Mouse (Mus musculus) hindbrain, embryonic 11.5 days (tissue): Measurements from ENCODE around the gene Efcab1. TPM values are rescaled to one million over a fixed set of nuclear protein-coding genes. Genes with fewer than 3 reads are reported as not detected.
"Not testable (repeated sequence)": the region's sequence is repeated elsewhere in the genome, so short reads cannot be mapped to it uniquely, and the experiment has no call there.

Source experiments
- ATAC-seq: fragments of 200-750 bp; cut with Nextera tagmentation; 2 replicates; pipeline ENCODE4 v1.8.0; 2017; ENCODE audit warnings: mild to moderate bottlenecking, moderate TSS enrichment, moderate library complexity; ENCODE audit not compliant: low FRiP score
- DNase-seq: peaks from one replicate; pipeline ENCODE4 v3.0.0-alpha.2; 2015; ENCODE audit warnings: low spot score
- H3K27ac ChIP-seq: fragments of 300-500 bp; sonication (generic); 2 replicates; pipeline ENCODE4 v1.5.1; 2014; ENCODE audit warnings: mild to moderate bottlenecking, low read depth, low read length
- H3K27me3 ChIP-seq: fragments of 300-500 bp; sonication (generic); 2 replicates; pipeline ENCODE4 v1.6.1; 2014; ENCODE audit warnings: mild to moderate bottlenecking, low read length, moderate library complexity, mixed read lengths; ENCODE audit not compliant: control insufficient read depth, insufficient read depth
- H3K36me3 ChIP-seq: fragments of 300-500 bp; sonication (generic); 2 replicates; pipeline ENCODE4 v1.6.1; 2014; ENCODE audit warnings: mild to moderate bottlenecking, low read length, moderate library complexity, mixed read lengths; ENCODE audit not compliant: control insufficient read depth, insufficient read depth
- H3K4me1 ChIP-seq: fragments of 300-500 bp; sonication (generic); replicated peaks from 2 replicates; pipeline ENCODE4 v1.6.1; 2014; ENCODE audit warnings: low read length, mixed read lengths; ENCODE audit not compliant: control insufficient read depth, insufficient read depth
- H3K4me2 ChIP-seq: fragments of 300-500 bp; sonication (generic); replicated peaks from 2 replicates; pipeline ENCODE4 v1.6.1; 2014; ENCODE audit warnings: mild to moderate bottlenecking, low read depth, low read length
- H3K4me3 ChIP-seq: fragments of 300-500 bp; sonication (generic); 2 replicates; pipeline ENCODE4 v1.5.1; 2014; ENCODE audit warnings: low read depth, low read length
- H3K9ac ChIP-seq: fragments of 300-500 bp; sonication (generic); 2 replicates; pipeline ENCODE4 v1.6.1; 2014; ENCODE audit warnings: low read depth, low read length
- H3K9me3 ChIP-seq: fragments of 300-500 bp; sonication (generic); 2 replicates; pipeline ENCODE4 v1.6.1; 2016; ENCODE audit warnings: low read length; ENCODE audit not compliant: control insufficient read depth
- WGBS: fragments of 180-500 bp; shearing (Covaris S2); extraction: QIAGEN DNeasy Blood & Tissue Kit; methylation state at CpG from one replicate; pipeline ENCODE4 v1.1.7; 2014; 5-methylcytosine and 5-hydroxymethylcytosine counted together
- polyA plus RNA-seq: library from polyadenylated mRNA; unstranded; fragments of >200 nt; fragmentation: Nextera tagmentation; extraction: Ambion mirVana; gene quantifications from 2 replicates; pipeline ENCODE4 v1.2.1, GENCODE M21; 2014

Efcab1 gene
- polyA plus RNA-seq, 1 experiment from 2014 or later, result 13.5 TPM

DNA sequence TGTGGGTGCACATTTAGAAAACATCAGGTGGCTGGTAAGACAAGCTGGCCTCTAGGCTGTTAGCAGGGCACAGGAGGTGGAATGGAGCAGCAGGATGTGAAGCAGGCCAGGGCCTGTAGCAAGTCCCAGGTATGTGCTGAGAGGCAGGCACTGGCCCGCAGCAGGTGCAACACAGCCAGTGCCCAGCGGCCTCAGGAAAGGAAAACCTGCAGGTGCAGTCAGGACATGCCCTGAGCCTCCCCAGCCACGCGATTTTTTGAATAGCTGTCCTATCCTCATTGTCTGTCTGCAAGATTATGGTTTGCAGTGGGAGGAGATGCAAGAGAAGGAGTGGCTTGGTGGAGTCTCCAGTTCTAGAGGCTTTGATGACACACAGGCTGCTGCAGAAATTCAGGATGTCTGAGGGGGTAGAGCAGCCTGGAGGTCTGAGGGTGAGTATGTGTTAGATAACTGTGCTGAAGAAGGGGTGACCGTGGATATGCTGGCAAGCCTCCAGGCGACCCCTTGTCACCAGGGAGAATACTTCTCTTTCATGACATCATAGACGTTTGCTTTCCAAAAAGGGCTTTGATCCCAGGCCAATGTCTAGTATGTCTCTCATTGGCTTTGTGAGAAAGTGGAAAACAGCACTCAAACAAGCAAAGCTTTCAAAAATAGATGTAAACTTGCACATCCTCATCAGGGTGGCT is 30.2 kb downstream of the Efcab1 start:
- ATAC-seq, H3K27me3 ChIP-seq, H3K4me3 ChIP-seq, DNase-seq, H3K4me1 ChIP-seq, H3K4me2 ChIP-seq, H3K9me3 ChIP-seq, H3K9ac ChIP-seq, H3K27ac ChIP-seq, H3K36me3 ChIP-seq: not testable (repeated sequence)
- WGBS, result 74% methylated on average over 7 of the region's 7 CpGs

DNA sequence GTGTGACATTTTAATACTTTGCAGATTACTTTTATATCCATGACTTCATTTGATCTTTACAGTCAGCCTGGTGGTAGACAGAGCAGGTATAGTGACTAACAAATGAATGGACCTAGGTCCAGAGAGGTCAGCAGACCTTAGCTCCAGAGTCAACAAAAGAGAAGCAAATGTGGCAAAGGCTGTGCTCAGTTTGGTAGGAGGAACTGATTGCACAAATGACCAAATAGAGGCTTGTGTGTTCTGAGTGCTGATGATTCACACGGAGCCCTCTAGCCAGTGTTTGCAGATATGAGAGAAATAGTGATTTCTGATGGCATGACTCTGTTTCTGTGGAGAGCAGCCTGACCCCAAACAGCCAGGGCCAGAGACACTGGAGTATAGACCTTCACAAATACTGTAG is 33.1 kb downstream of the Efcab1 start:
- ATAC-seq (no peak), DNase-seq (no peak)
- H3K9ac ChIP-seq, result no peak overlapping the region
- WGBS, result 68% methylated on average over 1 of the region's 1 CpGs
- no peak overlapping the region for H3K4me3 ChIP-seq
- H3K27ac ChIP-seq, result no peak overlapping the region
- H3K9me3 ChIP-seq, result no peaks in the 10 kb centered on the region
- H3K4me2 ChIP-seq, result no peak overlapping the region
- H3K4me1 ChIP-seq, result no peaks in the 10 kb centered on the region
- no peaks in the 10 kb centered on the region for H3K27me3 ChIP-seq
- H3K36me3 ChIP-seq, result no peaks in the 10 kb centered on the region

DNA sequence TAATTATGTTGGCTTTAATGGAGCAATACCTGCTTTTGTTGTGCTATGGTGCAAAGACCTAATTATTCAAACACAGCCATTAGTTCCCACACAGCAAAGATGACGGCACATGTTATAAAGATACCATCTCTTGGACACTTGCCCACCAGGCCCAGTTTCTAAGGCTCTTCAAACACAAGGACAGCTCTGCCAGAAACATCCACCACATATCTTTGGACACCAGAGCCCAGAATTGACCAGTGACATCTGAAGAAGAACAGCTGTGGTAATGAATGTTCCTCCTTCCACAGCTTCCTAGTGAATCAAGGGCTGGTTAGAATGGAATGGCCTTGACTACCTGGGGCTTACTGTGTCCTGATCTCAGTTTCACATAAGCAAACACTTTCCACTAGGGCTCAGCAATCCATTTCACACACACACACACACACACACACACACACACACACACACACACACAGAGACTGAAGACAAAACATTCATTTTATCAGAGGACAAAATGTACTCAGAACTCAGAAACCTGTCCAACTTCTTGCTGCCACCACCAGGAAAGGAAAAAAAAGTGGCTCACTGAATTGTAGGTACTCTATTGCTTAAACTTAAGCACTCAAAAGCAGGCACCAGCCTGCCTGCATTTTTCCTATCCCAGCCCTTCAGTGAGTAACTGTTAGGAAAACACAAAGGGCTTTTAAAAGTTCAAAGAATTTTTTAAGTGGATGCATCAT is 33.7 kb downstream of the Efcab1 start:
- WGBS, result 90% methylated on average over 1 of the region's 1 CpGs
- no peak overlapping the region for H3K4me2 ChIP-seq
- DNase-seq, result no peak
- H3K36me3 ChIP-seq, result no peaks in the 10 kb centered on the region
- no peaks in the 10 kb centered on the region for H3K9me3 ChIP-seq
- H3K4me3 ChIP-seq, result no peak overlapping the region
- no peak for ATAC-seq
- no peak overlapping the region for H3K27ac ChIP-seq
- no peaks in the 10 kb centered on the region for H3K4me1 ChIP-seq
- no peak overlapping the region for H3K9ac ChIP-seq
- no peaks in the 10 kb centered on the region for H3K27me3 ChIP-seq

DNA sequence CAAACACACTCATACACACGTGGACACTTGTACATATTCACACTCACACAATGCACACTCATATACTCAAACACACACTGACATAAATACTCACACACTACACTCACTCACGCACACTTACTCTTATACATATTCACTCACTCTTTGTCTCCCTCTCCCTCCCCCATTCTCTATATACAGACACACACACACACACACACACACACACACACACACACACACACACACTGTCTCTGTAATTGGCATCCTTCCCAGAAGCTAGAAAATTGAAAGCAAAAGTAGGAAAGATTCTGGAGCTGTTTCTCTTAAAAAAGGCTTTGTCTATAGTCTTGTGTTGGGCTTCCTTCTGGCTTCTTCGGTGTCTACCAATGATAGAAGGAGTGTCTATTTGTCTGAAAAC is 34.5 kb downstream of the Efcab1 start:
- 79% methylated on average over 3 of the region's 3 CpGs for WGBS
- H3K9me3 ChIP-seq, result no peaks in the 10 kb centered on the region
- H3K4me1 ChIP-seq, result no peaks in the 10 kb centered on the region
- H3K27ac ChIP-seq, result no peak overlapping the region
- H3K36me3 ChIP-seq, result no peaks in the 10 kb centered on the region
- H3K4me2 ChIP-seq, result no peak overlapping the region
- H3K27me3 ChIP-seq, result no peaks in the 10 kb centered on the region
- DNase-seq (no peak), ATAC-seq (no peak)
- no peak overlapping the region for H3K4me3 ChIP-seq
- H3K9ac ChIP-seq, result no peak overlapping the region

DNA sequence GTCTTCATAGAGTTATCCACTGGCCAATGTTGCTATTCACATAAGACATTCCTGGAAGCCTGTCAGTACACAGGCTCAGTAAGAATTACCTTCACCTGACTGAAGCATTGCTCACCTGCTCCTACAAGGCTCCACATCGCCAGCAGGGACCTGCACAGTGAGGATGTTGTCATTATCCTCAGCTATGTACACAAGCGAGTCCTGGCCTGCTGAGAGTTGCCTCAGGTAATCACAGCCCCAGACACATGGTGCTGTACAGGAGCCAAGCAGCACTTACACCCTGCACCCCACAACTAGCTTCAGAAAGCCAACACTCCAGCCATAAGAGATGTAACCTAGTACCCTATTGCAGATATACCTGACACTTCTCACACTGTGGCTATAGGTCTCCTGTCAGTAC is 37.1 kb downstream of the Efcab1 start:
- no peak for DNase-seq
- no peaks in the 10 kb centered on the region for H3K36me3 ChIP-seq
- H3K27ac ChIP-seq, result no peak overlapping the region
- no peak overlapping the region for H3K9ac ChIP-seq
- no peaks in the 10 kb centered on the region for H3K27me3 ChIP-seq
- no peak overlapping the region for H3K4me2 ChIP-seq
- H3K4me1 ChIP-seq, result no peaks in the 10 kb centered on the region
- no peaks in the 10 kb centered on the region for H3K9me3 ChIP-seq
- no peak for ATAC-seq
- 79% methylated on average over 2 of the region's 2 CpGs for WGBS
- H3K4me3 ChIP-seq, result no peak overlapping the region

DNA sequence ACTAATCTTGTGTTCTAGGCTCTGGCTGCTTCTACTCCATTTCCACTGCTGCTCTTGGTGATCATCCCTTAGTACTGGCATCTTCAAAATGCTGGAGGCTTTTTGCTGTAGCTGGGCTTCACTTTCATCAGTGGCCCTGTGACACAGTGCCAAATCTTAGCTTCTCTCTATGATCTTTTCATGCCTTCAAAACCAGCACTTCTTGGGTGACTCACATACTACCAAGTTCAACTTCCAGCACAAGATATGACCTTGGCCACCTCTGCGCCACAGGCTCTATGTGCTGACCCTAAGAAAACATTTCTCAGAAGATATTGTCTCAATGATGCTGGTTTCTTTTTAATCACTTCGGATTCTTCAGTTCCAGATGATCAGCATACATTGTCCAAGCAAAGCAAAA is 41.2 kb downstream of the Efcab1 start:
- WGBS, result 86% methylated on average over 2 of the region's 2 CpGs

DNA sequence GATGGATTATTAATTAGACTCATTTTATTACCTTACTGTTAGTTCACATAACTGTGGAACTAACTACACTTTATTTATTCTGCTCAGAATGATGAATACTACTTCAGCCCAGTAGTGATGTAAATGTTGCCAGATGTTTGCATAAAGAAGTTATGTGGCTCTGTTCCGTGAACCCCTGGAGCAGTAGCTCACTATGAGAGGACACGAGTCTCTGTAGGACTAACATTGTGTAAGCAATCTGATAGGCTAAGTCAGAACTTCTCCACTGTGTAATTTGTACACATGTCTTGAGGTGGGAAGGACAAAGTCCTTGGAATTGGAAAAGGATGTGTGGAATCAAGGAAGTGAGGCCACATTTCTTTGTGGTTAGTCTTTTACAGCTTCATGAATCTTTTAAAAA is 45.5 kb downstream of the Efcab1 start:
- Histone ChIP-seq H3K4me1 (no peaks in the 10 kb centered on the region), H3K4me2 (no peak overlapping the region), H3K27ac (no peak overlapping the region), H3K4me3 (no peak overlapping the region), H3K9ac (no peak overlapping the region), H3K36me3 (no peaks in the 10 kb centered on the region), H3K27me3 (no peaks in the 10 kb centered on the region), H3K9me3 (no peaks in the 10 kb centered on the region)
- ATAC-seq (no peak), DNase-seq (no peak)
- 77% methylated on average over 2 of the region's 2 CpGs for WGBS

More for the DNA sequence above, 41.2 kb downstream of the Efcab1 start:
- not testable (repeated sequence) for ATAC-seq, H3K36me3 ChIP-seq, H3K4me2 ChIP-seq, H3K4me1 ChIP-seq, H3K9me3 ChIP-seq, H3K27ac ChIP-seq, H3K9ac ChIP-seq, DNase-seq, H3K27me3 ChIP-seq, H3K4me3 ChIP-seq

DNA sequence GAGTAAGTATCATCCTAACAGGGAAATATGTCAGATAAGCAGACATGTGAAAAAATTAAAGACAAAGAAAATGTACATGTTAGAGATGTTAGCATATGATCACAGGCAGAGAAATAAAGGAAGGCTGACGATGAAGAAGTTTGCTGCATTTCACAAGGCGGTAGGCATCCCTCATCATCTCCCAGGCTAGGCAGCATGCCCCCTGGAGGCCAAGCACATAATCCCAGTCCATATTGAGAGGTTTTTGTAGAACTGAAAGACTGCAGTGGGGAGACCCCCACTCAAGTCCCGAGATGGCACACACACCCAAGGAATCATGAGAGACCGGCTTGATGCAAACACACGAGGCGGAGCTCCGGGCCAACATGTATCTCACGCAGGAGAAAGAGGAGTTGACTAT is 53.3 kb downstream of the Efcab1 start:
- Histone ChIP-seq H3K9me3 (no peaks in the 10 kb centered on the region), H3K27me3 (no peaks in the 10 kb centered on the region), H3K36me3 (no peaks in the 10 kb centered on the region), H3K4me2 (no peak overlapping the region), H3K4me1 (no peaks in the 10 kb centered on the region), H3K9ac (no peak overlapping the region), H3K4me3 (no peak overlapping the region), H3K27ac (no peak overlapping the region)
- DNase-seq (no peak), ATAC-seq (no peak)
- WGBS, result 96% methylated on average over 8 of the region's 8 CpGs

DNA sequence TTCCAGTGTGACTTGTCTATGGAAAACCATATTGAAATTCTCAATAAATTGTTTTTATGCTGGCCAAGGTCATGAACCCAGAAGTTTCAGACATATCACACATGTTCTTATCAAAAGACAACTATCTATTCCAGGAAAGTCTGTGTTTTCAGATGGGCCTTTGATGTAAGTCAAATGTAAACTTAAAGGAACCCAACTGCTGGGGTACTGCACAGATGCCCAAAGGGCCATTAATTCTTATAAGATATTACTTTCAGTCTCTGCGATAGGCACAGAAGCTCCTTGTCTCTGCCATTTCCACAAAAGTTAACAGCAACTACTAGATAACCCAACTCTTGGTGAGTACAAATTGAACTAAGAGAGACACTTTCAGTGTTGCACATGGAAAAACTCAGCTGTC is 67.3 kb downstream of the Efcab1 start:
- Histone ChIP-seq H3K36me3 (no peaks in the 10 kb centered on the region), H3K27me3 (no peaks in the 10 kb centered on the region), H3K27ac (no peak overlapping the region), H3K4me1 (no peaks in the 10 kb centered on the region), H3K4me2 (no peak overlapping the region), H3K4me3 (no peak overlapping the region), H3K9ac (no peak overlapping the region), H3K9me3 (no peaks in the 10 kb centered on the region)
- WGBS, result 96% methylated on average over 1 of the region's 1 CpGs
- DNase-seq (no peak), ATAC-seq (no peak)
